Mouse (Mus musculus): ENCODE results near the gene Ciao1. TPM values are rescaled to one million over a fixed set of nuclear protein-coding genes. Genes with fewer than 3 reads are reported as not detected.
A peak's percentile ranks its signal among the peaks of the same experiment; 100 is the strongest.
"Not testable (repeated sequence)": the region's sequence is repeated elsewhere in the genome, so short reads cannot be mapped to it uniquely, and the experiment has no call there.

The Ciao1 gene
- total RNA-seq, 2 experiments from 2014 or later = 62.5 to 66.0 TPM

GRCm38 (mm10) chr2:127251880-127252527, 4.4 kb upstream of the Ciao1 start:
- no peak for DNase-seq (ENCODE audit: extremely low spot score in 1 of 2, low spot score in 2 of 2)
- intact Hi-C loops (cut with DNase I) = loop anchor here (10.0 kb wide), 1 partner anchor 303 kb away; no protein-coding TSS in a partner anchor

DNA sequence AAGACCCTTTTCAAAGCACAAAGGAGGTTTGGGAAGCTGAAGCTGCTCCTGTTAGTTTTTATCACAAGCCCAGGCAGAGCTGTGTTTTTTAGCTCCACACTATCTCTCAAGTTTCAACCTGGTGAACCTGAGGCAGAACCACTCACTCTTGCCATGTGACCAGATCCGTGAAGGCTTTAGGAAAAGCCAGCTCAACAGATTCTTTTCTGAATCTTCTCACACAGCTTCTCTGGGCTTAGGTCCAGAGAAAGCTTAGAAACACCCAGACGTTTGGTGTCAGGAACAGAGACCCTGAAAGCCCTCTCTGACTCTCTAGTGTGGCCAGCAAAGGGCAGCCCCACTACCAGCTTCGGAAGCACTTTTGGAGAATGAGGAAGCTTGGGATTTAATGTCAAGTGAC, 3.8 kb upstream of the Ciao1 start:
- intact Hi-C loops (cut with DNase I) = loop anchor here (10.0 kb wide), 1 partner anchor 303 kb away; no protein-coding TSS in a partner anchor
- no peak for DNase-seq (ENCODE audit: extremely low spot score in 1 of 2, low spot score in 2 of 2)

GRCm38 (mm10) chr2:127250291-127251008, 2.8 kb upstream of the Ciao1 start:
- DNase-seq (ENCODE audit: extremely low spot score in 1 of 2, low spot score in 2 of 2) = no peak
- intact Hi-C loops (cut with DNase I) = loop anchor here (10.0 kb wide), 1 partner anchor 304 kb away; no protein-coding TSS in a partner anchor

GRCm38 (mm10) chr2:127248334-127249004, 853 bp upstream of the Ciao1 start:
- intact Hi-C loops (cut with DNase I) = no loop called here
- peak; percentile 31 to 69 for DNase-seq (ENCODE audit: extremely low spot score in 1 of 2, low spot score in 2 of 2)

DNA sequence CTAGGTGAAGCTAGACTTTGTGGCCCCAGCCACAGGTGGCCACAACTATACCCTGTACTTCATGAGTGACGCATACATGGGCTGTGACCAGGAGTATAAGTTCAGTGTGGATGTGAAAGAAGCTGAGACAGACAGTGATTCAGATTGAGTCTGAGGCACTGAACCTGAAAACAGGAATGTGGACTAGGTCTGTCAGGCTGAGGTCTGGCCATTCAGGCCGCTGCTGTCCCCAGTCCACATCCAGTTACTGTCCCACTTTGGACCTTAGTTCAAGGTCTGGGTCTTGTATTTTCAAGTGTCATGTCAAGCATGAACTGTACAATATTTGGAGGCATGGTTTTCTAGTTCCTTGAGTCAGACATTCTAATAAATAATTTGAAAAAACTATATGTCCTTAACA, 7.6 kb downstream of the Ciao1 start:
- intact Hi-C loops (cut with DNase I) = no loop called here
- DNase-seq (ENCODE audit: extremely low spot score in 1 of 2, low spot score in 2 of 2) = no peak

DNA sequence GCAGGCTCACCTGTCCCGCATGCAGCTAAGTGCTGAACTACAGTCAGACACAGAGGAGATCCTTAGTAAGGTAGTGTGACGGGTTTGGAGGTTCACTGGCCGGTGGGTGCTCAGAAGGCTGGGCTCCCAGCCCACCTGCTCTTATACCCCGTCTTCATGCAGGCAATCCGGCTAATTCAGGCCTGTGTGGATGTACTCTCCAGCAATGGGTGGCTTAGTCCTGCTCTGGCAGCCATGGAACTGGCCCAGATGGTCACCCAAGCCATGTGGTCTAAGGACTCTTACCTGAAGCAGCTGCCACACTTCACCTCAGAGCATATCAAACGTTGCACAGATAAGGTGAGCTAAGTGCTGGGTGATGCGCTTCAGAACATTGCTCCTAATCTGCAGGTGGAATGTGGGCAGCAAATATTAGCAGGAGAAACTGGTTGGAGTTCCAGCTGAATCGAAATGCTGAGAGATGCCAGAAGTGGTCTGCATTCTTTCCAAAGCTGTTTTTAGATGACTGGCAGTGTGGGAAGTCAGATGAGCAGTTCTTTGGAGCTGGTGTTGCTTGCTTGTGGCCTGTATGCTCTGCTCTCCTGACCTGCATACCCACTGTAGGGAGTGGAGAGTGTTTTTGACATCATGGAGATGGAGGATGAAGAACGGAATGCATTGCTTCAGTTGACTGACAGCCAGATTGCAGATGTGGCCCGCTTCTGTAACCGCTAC, 9.6 kb downstream of the Ciao1 start:
- DNase-seq (ENCODE audit: extremely low spot score in 1 of 2, low spot score in 2 of 2) = no peak
- intact Hi-C loops (cut with DNase I) = loop anchor here (5.0 to 10.0 kb wide), 2 partner anchors 423 to 496 kb away; no protein-coding TSS in a partner anchor

DNA sequence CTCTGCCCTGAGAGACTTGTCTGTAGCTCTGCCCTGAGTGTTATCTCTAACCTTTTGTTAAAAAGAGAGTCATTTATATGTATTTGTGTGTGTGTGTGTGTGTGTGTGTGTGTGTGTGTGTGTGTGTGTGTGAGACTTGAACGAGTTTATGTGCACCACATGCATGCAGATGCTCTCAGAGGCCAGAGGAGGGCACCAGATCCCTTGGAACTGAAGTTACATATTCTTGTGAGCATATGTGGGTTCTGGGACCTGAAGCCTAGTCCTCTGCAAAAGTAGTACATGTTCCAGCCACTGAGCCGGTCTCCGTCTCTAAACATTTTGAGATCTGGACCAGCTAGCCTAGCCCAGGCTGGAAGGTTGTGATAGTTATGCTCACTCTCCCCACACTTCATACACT, 22.4 kb downstream of the Ciao1 start:
- no peak for DNase-seq (ENCODE audit: extremely low spot score in 1 of 2, low spot score in 2 of 2)
- intact Hi-C loops (cut with DNase I) = loop anchor here (10.0 kb wide), 2 partner anchors 390 to 1400 kb away; no protein-coding TSS in a partner anchor

GRCm38 (mm10) chr2:127217746-127218145, 29.9 kb downstream of the Ciao1 start:
- no peak for DNase-seq (ENCODE audit: extremely low spot score in 1 of 2, low spot score in 2 of 2)
- intact Hi-C loops (cut with DNase I) = loop anchor here (10.0 kb wide), 1 partner anchor 473 kb away; no protein-coding TSS in a partner anchor

DNA sequence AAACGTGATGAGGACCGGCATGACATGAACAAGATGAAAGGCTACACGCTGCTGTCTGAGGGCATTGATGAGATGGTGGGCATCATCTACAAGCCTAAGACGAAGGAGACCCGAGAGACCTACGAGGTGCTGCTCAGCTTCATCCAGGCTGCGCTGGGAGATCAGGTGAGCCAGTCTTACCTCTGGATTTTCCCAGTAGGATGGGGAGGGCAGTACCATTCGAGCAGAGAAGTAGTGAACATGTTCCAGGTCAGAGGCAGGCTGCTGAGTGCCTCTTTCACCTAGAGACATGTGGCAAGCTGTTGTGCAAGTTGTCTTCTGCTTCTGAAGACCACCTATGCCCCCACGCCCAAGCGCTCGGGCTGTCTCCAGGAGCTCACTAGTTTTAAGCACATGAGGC, 36.9 kb downstream of the Ciao1 start:
- no peak for DNase-seq (ENCODE audit: extremely low spot score in 1 of 2, low spot score in 2 of 2)

GRCm38 (mm10) chr2:127208452-127208769, 39.2 kb downstream of the Ciao1 start:
- intact Hi-C loops (cut with DNase I) = loop anchor here (10.0 kb wide), 1 partner anchor 114 kb away; no protein-coding TSS in a partner anchor

More for the DNA sequence above, 36.9 kb downstream of the Ciao1 start:
- intact Hi-C loops (cut with DNase I) = loop anchor here (5.0 to 10.0 kb wide), 2 partner anchors 288 to 466 kb away; no protein-coding TSS in a partner anchor

GRCm38 (mm10) chr2:127207547-127208451, 39.8 kb downstream of the Ciao1 start, which contains the start of the genes 1810024B03Rik and Snrnp200:
1810024B03Rik (minus strand) TSS chr2:127208280.
Snrnp200 (plus strand) TSS chr2:127208386.
- DNase-seq (ENCODE audit: extremely low spot score in 1 of 2, low spot score in 2 of 2) = peak; percentile 96

More at GRCm38 (mm10) chr2:127208452-127208769, 39.2 kb downstream of the Ciao1 start:
- no peak for DNase-seq (ENCODE audit: extremely low spot score in 1 of 2, low spot score in 2 of 2)

DNA sequence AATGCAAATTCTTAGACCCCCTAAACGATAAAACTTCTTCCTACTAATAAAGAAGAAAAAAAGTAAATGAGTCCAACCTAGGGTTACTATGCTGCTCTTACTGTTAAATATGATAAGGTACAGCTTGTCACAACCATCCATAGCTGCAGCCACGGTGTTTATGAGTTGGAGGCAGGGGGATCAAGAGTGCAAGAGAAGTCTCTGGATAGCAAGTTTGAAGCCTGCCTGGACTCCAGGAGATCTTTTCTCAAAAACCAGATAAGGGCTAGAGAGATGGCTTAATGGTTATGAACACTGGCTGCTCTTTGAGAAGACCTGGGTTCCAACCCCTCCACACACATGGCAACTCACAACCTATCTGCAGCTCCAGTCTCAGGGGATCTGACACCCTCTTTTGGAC, 40.7 kb downstream of the Ciao1 start:
- no peak for DNase-seq (ENCODE audit: extremely low spot score in 1 of 2, low spot score in 2 of 2)
- intact Hi-C loops (cut with DNase I) = loop anchor here (10.0 kb wide), 1 partner anchor 112 kb away; no protein-coding TSS in a partner anchor

More at GRCm38 (mm10) chr2:127207547-127208451, 39.8 kb downstream of the Ciao1 start, which contains the start of the genes 1810024B03Rik and Snrnp200:
- intact Hi-C loops (cut with DNase I) = loop anchor here (10.0 kb wide), 1 partner anchor 113 kb away; no protein-coding TSS in a partner anchor

DNA sequence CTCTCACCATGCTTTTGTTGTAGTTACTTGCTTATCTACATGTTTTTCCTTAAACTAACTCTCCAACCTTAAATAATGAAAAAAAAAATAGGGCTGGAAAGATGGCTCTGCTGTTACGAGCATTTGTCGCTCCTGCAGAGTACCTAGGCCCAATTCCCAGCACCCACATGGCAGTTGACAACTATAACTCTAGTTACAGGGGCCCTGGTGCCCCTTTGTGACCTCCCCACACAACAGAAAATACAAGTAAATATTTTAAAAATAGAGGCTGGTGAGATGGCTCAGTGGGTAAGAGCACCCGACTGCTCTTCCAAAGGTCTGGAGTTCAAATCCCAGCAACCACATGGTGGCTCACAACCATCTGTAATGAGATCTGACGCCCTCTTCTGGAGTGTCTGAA, 41.7 kb downstream of the Ciao1 start:
- DNase-seq (ENCODE audit: extremely low spot score in 1 of 2, low spot score in 2 of 2) = not testable (repeated sequence)
- intact Hi-C loops (cut with DNase I) = loop anchor here (1.0 to 10.0 kb wide), 2 partner anchors 41 to 111 kb away; no protein-coding TSS in a partner anchor

DNA sequence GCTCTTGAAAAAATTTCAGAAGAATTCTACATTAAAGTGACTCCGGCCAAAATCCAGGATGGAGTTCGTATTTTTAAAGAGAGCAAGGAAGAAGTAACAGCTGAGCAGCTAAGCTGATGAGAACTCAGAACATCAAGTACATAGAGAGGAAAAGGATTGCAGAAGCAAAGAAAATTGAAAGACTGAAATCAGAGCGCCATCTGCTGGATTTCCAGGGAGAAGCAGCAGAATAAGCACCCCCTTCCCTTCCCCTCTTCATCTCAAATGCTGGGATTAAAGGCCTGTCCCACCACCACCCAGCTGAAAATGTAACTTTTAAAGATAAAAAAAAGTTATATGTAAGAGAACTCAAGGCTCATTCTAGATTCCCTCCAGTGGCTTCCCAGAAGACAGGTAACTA, 42.7 kb downstream of the Ciao1 start:
- DNase-seq (ENCODE audit: extremely low spot score in 1 of 2, low spot score in 2 of 2) = peak; percentile 52 to 60
- intact Hi-C loops (cut with DNase I) = loop anchor here (1.0 to 10.0 kb wide), 2 partner anchors 40 to 110 kb away; no protein-coding TSS in a partner anchor

All from left cerebral cortex, postnatal 10 days (tissue).